Mouse (Mus musculus) hindbrain, embryonic 12.5 days (tissue): ENCODE measurements at regions not wholly inside any gene's neighbourhood (a gene's known extent, or its start where the extent isn't known, plus 50 kb on each side); places are given as distances from the start of the nearest gene placed in this dataset.

Source experiments
- ATAC-seq: fragments of 200-750 bp; cut with Nextera tagmentation; 2 replicates; pipeline ENCODE4 v1.8.0; 2017; ENCODE audit warnings: moderate TSS enrichment; ENCODE audit not compliant: low FRiP score
- H3K27ac ChIP-seq: fragments of 300-500 bp; sonication (generic); 2 replicates; pipeline ENCODE4 v1.5.1; 2016; ENCODE audit warnings: mild to moderate bottlenecking
- H3K27me3 ChIP-seq: fragments of 300-500 bp; sonication (generic); 2 replicates; pipeline ENCODE4 v1.6.1; 2016; ENCODE audit warnings: mild to moderate bottlenecking
- H3K36me3 ChIP-seq: fragments of 300-500 bp; sonication (generic); 2 replicates; pipeline ENCODE4 v1.6.1; 2016; ENCODE audit warnings: mild to moderate bottlenecking
- H3K4me1 ChIP-seq: fragments of 300-500 bp; sonication (generic); 2 replicates; pipeline ENCODE4 v1.6.1; 2016
- H3K4me2 ChIP-seq: fragments of 300-500 bp; sonication (generic); replicated peaks from 2 replicates; pipeline ENCODE4 v1.6.1; 2016; ENCODE audit warnings: mild to moderate bottlenecking
- H3K4me3 ChIP-seq: fragments of 300-500 bp; sonication (generic); 2 replicates; pipeline ENCODE4 v1.5.1; 2016; ENCODE audit warnings: mild to moderate bottlenecking
- H3K9ac ChIP-seq: fragments of 300-500 bp; sonication (generic); 2 replicates; pipeline ENCODE4 v1.6.1; 2016; ENCODE audit warnings: mild to moderate bottlenecking, moderate library complexity
- H3K9me3 ChIP-seq: fragments of 300-500 bp; sonication (generic); replicated peaks from 2 replicates; pipeline ENCODE4 v1.6.1; 2016; ENCODE audit warnings: mild to moderate bottlenecking
- WGBS: fragments of 180-500 bp; shearing (Covaris S2); methylation state at CpG from one replicate; pipeline ENCODE4 v1.1.7; 2016; 5-methylcytosine and 5-hydroxymethylcytosine counted together

DNA sequence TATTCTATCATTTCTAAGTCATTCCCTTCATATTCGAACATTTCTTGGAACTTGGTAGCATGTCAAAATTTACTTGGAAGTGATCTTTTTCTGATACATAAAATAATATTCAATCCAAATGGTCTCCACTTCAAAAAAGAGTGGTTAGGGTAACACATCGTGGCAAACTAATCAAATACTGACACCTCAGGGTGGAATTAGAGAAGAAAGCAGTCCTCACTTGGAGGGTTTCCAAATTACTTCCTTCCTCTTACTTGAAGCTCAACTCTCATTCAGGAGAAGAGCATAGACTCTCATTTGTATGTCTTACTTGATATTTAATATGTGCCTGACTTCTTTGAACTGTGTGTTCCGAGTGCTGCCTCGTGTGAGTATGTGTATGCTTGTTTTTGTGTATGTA lies 220.3 kb downstream of the Mex3b start:
- Histone ChIP-seq H3K9ac (no peak overlapping the region), H3K4me3 (no peak overlapping the region), H3K27ac (no peak overlapping the region), H3K4me1 (peaks cover 29% of the 10 kb centered on the region), H3K9me3 (no peaks in the 10 kb centered on the region), H3K36me3 (no peaks in the 10 kb centered on the region), H3K27me3 (no peaks in the 10 kb centered on the region), H3K4me2 (no peak overlapping the region)
- 88% methylated on average over 4 of the region's 4 CpGs for WGBS
- no peak for ATAC-seq

DNA sequence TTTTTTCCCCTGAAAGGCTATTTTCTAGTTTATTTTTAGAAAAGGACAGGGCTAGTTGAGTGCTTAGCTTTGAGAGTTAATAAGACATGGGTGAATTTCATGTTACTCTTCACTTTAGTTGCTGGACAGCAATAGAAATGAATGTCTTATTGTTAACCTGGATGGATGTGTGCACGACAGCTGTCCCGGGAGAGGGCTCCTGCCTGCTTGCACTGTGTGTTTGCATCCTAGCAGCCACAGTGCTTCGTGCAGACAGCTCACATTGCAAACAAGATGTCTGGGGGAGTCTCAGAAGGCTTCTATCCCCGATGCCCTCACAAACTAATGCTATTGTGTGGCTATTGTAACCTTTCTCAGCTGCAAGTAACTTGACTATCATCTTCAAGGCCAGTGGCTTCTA lies 221.0 kb downstream of the Mex3b start:
- no peak for ATAC-seq
- Histone ChIP-seq H3K9me3 (no peaks in the 10 kb centered on the region), H3K9ac (no peak overlapping the region), H3K4me2 (no peak overlapping the region), H3K4me3 (no peak overlapping the region), H3K4me1 (peaks cover 29% of the 10 kb centered on the region), H3K27ac (peak overlapping the region; percentile 44; the same call in 1 of the 2 replicates), H3K27me3 (no peaks in the 10 kb centered on the region), H3K36me3 (no peaks in the 10 kb centered on the region)
- 13% methylated on average over 4 of the region's 4 CpGs for WGBS

DNA sequence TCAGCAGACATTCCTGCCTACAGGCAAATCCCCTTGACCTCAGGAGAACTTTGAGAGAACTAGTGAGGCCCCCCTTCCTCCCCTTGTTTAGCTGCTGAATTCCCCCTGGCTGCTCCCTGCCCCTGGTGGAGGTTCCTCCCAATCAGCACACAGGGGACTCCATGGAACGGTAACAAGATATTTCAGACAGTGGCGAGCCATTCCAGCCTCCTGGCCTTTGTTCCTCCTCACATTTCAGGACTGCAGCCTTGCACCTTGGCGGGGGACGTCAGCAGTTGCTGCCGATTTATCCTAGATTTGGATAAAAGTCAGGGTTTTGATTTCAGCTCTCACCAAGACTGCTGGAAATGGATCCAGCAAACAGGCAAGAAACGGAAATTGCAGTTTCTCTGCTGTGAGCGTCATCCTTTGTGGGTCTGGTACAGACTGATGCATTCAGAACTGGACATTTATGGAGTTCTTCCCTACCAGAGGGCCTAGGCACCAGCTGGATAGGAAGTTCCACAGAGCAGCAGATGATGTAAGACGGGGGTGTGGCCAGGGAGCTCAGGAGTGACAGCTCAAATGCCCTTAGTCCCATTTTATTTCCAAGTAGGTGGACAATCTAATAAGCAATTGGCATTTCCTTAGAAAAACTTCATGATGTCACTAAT lies 222.3 kb downstream of the Mex3b start:
- H3K9me3 ChIP-seq: no peaks in the 10 kb centered on the region
- ATAC-seq: no peak
- no peak overlapping the region for H3K9ac ChIP-seq
- 0 out of 2 replicates have a peak overlapping the region, but pooled peaks have one; percentile 6 for H3K4me2 ChIP-seq
- peaks cover 34% of the 10 kb centered on the region for H3K4me1 ChIP-seq
- H3K27ac ChIP-seq: peak overlapping the region; percentile 35; the same call in 1 of the 2 replicates
- no peaks in the 10 kb centered on the region for H3K36me3 ChIP-seq
- 38% methylated on average over 8 of the region's 8 CpGs for WGBS
- H3K4me3 ChIP-seq: no peak overlapping the region
- no peaks in the 10 kb centered on the region for H3K27me3 ChIP-seq

DNA sequence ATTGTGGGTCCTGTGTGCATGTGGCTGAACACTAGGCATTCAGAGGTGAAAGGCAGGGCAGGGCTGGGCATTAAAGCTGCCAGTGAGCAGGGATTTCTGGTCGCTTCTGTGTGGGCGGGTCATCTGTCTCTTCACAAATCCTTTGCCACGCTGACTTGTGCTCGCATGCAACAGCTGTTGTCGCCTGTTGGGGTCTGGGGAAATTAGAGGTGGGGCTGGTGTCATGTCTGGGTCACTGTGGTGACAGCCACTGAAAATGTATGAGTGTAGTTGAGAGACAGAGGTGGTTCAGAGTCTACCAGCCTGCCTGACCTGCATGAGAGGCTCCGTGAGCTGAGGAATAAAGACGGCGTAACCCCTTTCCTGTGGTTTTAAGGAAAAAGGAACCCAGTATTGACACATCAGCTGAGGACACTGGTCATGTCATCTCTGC lies 226.8 kb downstream of the Mex3b start:
- peak; percentile 53; the same call in 1 of the 2 replicates for ATAC-seq
- H3K27ac ChIP-seq: no peak overlapping the region
- WGBS: 34% methylated on average over 8 of the region's 8 CpGs

DNA sequence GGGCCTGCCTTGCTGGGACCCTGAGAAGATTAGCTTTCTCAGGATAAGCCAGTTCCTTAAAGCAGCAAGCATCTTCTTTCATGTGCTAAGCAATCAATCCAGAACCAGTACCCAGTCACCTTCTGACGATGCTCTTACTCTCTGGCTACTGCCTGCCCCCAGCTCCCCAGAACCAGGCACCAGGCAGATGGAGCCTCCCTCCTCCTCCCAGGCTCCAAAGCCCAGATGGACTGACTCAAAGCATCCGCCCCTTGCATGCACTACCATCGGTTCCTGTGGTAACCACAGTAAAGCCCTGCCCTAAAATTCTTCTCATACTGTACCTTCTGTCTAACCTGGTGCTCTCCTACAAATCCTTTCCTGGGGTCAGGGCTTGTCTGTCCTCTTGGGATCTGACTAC lies 227.8 kb downstream of the Mex3b start:
- Histone ChIP-seq H3K36me3 (no peaks in the 10 kb centered on the region), H3K27me3 (no peaks in the 10 kb centered on the region), H3K9ac (no peak overlapping the region), H3K4me2 (no peak overlapping the region), H3K27ac (no peak overlapping the region), H3K4me3 (no peak overlapping the region), H3K4me1 (peaks cover 8% of the 10 kb centered on the region), H3K9me3 (no peaks in the 10 kb centered on the region)
- 52% methylated on average over 3 of the region's 3 CpGs for WGBS
- no peak for ATAC-seq

More for the DNA sequence above, 226.8 kb downstream of the Mex3b start:
- Histone ChIP-seq H3K4me1 (peaks cover 14% of the 10 kb centered on the region), H3K9ac (no peak overlapping the region), H3K36me3 (no peaks in the 10 kb centered on the region), H3K27me3 (no peaks in the 10 kb centered on the region), H3K4me2 (no peak overlapping the region), H3K4me3 (no peak overlapping the region), H3K9me3 (no peaks in the 10 kb centered on the region)

DNA sequence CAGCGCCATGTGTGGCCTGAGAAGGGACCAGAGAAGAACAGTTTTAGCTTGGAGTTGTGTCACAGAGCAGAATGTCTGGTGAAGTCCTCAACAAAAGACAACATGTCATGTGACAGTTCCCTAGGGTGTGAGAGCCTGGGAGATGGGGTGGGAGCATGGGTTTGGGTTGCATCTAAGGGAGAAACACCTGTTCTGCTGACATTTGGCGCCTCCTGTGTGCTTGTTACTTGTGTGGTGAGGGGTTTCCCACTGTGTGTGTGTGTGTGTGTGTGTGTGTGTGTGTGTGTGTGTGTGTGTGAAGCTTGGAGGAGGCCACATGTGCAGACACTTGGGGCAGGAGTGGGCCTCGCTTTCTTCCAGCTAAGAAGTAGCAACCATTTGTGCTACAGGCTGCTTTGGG lies 228.5 kb downstream of the Mex3b start:
- H3K4me1 ChIP-seq: peaks cover 8% of the 10 kb centered on the region
- H3K27me3 ChIP-seq: no peaks in the 10 kb centered on the region
- H3K9ac ChIP-seq: no peak overlapping the region
- no peak overlapping the region for H3K27ac ChIP-seq
- no peaks in the 10 kb centered on the region for H3K9me3 ChIP-seq
- H3K36me3 ChIP-seq: no peaks in the 10 kb centered on the region
- no peak for ATAC-seq
- 82% methylated on average over 3 of the region's 3 CpGs for WGBS
- H3K4me3 ChIP-seq: no peak overlapping the region
- no peak overlapping the region for H3K4me2 ChIP-seq

DNA sequence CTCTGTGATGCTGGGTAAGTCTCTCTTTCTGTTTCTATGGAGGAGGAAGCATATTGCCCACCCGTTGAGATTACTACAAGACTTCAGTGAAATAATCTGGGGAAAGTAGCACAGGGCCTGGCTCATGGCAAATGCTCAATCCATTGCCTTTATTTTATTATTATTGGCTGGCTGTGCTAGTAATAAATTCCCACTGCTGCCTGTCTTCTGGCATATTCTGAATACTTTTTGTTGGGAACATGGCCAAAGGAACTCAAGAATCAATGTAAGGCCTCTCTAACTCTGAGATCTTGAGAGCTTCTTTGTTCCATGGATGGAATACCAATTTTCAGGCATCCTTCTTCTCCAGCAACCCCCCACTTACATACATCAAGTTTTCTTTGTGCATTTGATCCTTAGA lies 237.3 kb downstream of the Mex3b start:
- 77% methylated on average over 1 of the region's 1 CpGs for WGBS
- no peak overlapping the region for H3K4me2 ChIP-seq
- H3K9ac ChIP-seq: no peak overlapping the region
- H3K27me3 ChIP-seq: no peaks in the 10 kb centered on the region
- H3K9me3 ChIP-seq: no peaks in the 10 kb centered on the region
- no peak overlapping the region for H3K27ac ChIP-seq
- H3K4me1 ChIP-seq: no peaks in the 10 kb centered on the region
- ATAC-seq: no peak
- H3K36me3 ChIP-seq: no peaks in the 10 kb centered on the region
- H3K4me3 ChIP-seq: no peak overlapping the region

DNA sequence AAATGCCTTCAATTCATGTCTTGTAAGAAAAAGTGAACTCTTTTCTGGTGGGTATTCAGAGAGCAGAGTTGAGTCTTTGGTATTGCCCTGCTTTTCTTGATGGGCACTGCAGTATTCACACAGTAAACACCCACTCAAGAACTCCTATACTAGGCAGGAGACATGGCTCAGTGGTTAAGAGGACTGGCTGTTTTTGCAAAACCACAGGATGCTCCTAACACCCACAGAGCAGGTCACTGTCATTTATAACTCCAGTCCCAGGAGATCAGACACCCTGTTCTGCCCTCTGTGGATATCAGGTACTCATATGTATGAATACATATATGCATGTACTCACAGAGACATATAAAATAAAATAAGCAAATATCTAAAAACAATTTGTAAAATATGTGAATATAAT lies 238.5 kb downstream of the Mex3b start:
- Histone ChIP-seq H3K4me2 (no peak overlapping the region), H3K27me3 (no peaks in the 10 kb centered on the region), H3K4me3 (no peak overlapping the region), H3K27ac (no peak overlapping the region), H3K36me3 (no peaks in the 10 kb centered on the region), H3K9ac (no peak overlapping the region), H3K9me3 (no peaks in the 10 kb centered on the region), H3K4me1 (no peaks in the 10 kb centered on the region)
- no peak for ATAC-seq

DNA sequence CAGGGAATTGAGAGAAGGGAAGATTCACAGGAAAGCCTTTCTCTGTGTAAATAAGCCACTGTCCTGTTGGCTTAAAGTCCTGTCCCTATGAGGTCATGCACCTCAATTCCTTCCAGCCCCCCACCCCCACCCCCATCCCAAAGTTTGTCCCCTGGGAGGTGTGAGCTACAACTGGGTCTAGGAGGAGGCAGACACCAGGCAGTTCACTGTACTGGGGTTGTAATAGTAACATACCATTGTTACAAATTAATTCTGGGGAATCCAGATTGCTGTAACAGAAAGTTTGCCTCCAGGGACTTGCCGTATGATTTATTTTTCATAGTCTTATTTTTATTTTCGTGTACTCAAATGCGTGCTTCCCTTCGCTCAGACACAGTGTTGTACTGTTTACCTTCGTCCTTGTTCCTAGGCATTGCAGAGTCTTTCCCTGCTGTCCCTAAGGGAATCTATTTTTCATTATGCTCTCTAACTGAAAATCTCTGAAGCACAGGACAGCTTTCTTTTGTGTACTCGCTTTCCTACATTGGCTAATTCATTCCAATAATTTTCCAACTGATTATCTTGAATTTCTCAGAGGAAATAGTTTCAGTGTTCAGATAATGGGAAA lies 244.2 kb downstream of the Mex3b start:
- no peak for ATAC-seq
- no peak overlapping the region for H3K4me2 ChIP-seq

DNA sequence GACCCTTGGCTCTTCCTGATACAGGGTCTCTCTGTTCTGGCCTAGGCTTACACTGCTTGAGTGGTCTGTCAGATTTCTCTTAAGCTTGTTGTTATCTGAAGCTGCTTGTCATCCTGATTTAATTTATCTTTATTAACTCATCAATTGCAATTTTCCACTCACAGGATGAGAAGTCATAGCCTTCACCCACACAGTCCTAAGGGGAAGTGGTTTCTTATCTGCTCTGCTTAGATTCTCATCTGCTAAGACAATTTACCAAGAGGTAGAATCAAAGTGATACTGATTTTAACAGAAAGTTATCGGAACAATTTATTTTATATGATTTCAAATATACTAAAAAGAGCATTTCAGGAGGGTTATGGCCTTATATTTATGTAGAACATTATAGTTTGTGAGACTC lies 249.4 kb downstream of the Mex3b start:
- 93% methylated on average over 1 of the region's 1 CpGs for WGBS
- 0 out of 2 replicates have a peak, but pooled peaks cover under 1% of the 10 kb centered on the region for H3K4me1 ChIP-seq
- no peak overlapping the region for H3K4me2 ChIP-seq
- H3K27ac ChIP-seq: no peak overlapping the region
- no peaks in the 10 kb centered on the region for H3K36me3 ChIP-seq
- no peaks in the 10 kb centered on the region for H3K9me3 ChIP-seq
- H3K27me3 ChIP-seq: no peaks in the 10 kb centered on the region
- no peak for ATAC-seq
- no peak overlapping the region for H3K9ac ChIP-seq
- H3K4me3 ChIP-seq: no peak overlapping the region

More for the DNA sequence above, 244.2 kb downstream of the Mex3b start:
- H3K27ac ChIP-seq: no peak overlapping the region
- no peak overlapping the region for H3K4me3 ChIP-seq
- no peaks in the 10 kb centered on the region for H3K36me3 ChIP-seq
- H3K9me3 ChIP-seq: no peaks in the 10 kb centered on the region
- 69% methylated on average over 6 of the region's 6 CpGs for WGBS
- H3K4me1 ChIP-seq: peaks cover 6% of the 10 kb centered on the region; the same call in 1 of the 2 replicates
- no peaks in the 10 kb centered on the region for H3K27me3 ChIP-seq
- H3K9ac ChIP-seq: no peak overlapping the region

DNA sequence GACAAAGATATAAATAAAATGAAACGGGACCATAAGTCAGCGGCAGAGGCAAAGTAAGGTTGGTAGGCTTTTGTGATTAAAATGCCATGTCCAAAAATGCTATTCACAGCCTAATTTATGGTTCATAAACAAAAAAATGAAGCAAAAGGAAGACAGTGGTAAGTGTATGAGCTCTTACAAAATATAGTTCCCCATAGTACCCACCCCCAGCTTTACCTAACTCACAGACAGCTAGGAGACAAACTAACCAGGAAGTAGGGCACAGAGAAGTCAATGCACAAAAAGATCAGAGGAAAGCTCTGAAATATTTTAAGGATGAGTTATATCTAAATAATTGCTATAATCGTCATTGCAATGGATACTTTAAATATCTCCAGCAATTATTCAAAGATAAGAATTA lies 249.9 kb downstream of the Mex3b start:
- Histone ChIP-seq H3K27me3 (no peaks in the 10 kb centered on the region), H3K27ac (no peak overlapping the region), H3K36me3 (no peaks in the 10 kb centered on the region), H3K9me3 (no peaks in the 10 kb centered on the region), H3K4me1 (no peaks in the 10 kb centered on the region), H3K4me3 (no peak overlapping the region), H3K4me2 (no peak overlapping the region), H3K9ac (no peak overlapping the region)
- WGBS: 93% methylated on average over 3 of the region's 3 CpGs
- ATAC-seq: no peak

DNA sequence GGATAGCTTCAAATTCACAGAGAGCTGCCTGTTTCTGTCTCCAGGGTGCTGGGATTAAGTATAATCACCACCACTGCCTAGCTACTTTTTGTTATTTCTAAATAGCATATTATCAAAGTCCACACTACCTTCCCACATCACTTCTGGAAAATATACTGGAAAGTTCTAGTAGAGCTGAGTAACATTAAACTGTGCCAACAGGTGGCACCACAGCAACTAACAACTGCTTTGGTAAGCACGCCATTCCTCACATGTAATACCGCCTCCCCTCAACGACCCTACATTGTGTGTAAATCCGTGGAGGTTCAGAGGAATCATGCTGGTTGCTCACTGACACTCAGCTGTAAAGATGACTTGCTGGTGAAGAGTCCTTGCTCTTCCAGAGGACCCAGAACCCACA lies 259.1 kb downstream of the Mex3b start:
- Histone ChIP-seq H3K4me3 (no peak overlapping the region), H3K27ac (no peak overlapping the region), H3K9me3 (no peaks in the 10 kb centered on the region), H3K9ac (no peak overlapping the region), H3K27me3 (no peaks in the 10 kb centered on the region), H3K4me1 (no peaks in the 10 kb centered on the region), H3K4me2 (no peak overlapping the region), H3K36me3 (no peaks in the 10 kb centered on the region)
- no peak for ATAC-seq
- WGBS: 79% methylated on average over 4 of the region's 4 CpGs

DNA sequence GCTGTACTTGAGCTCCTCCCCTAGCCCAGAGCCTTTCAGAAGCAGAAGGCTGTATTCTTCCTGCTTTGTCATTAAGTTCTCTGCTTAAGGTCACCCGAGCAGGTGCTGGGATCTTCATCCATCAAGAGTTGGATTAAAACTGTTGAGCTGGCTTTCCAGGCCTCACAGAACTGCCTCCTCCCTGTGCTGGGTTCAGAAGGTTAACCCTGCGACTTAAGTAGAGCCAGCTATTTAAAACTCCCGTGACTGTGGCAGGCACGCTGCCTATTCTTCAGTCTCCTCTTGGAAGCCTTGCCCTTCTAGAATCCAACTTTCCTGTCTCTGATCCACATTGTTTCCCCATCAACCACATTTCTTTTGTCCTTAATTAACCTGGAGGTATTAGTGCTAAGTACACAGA lies 273.1 kb downstream of the Mex3b start:
- no peak overlapping the region for H3K4me3 ChIP-seq
- H3K4me2 ChIP-seq: no peak overlapping the region
- no peaks in the 10 kb centered on the region for H3K9me3 ChIP-seq
- H3K4me1 ChIP-seq: 0 out of 2 replicates have a peak, but pooled peaks cover 3% of the 10 kb centered on the region
- H3K27me3 ChIP-seq: no peaks in the 10 kb centered on the region
- no peak for ATAC-seq
- no peak overlapping the region for H3K9ac ChIP-seq
- WGBS: 55% methylated on average over 4 of the region's 4 CpGs
- H3K27ac ChIP-seq: no peak overlapping the region
- no peaks in the 10 kb centered on the region for H3K36me3 ChIP-seq
